Mouse (Mus musculus) limb, embryonic 13.5 days (tissue): ENCODE data around the gene Fcrl5. TPM values are rescaled to one million over a fixed set of nuclear protein-coding genes. Genes with fewer than 3 reads are reported as not detected.
"Not testable (repeated sequence)": the region's sequence is repeated elsewhere in the genome, so short reads cannot be mapped to it uniquely, and the experiment has no call there.

Experiments used
- ATAC-seq: fragments of 200-750 bp; cut with Nextera tagmentation; 2 replicates; pipeline ENCODE4 v1.8.0; 2017; ENCODE audit warnings: low read depth, moderate number of reproducible peaks, moderate TSS enrichment; ENCODE audit not compliant: low FRiP score
- H3K27ac ChIP-seq: fragments of 300-500 bp; sonication (generic); 2 replicates; pipeline ENCODE4 v1.5.1; 2015; ENCODE audit warnings: inconsistent platforms, mild to moderate bottlenecking, moderate library complexity
- H3K27me3 ChIP-seq: fragments of 300-500 bp; sonication (generic); 2 replicates; pipeline ENCODE4 v1.6.1; 2015; ENCODE audit warnings: mild to moderate bottlenecking, inconsistent platforms
- H3K36me3 ChIP-seq: fragments of 300-500 bp; sonication (generic); 2 replicates; pipeline ENCODE4 v1.6.1; 2015; ENCODE audit warnings: inconsistent platforms, mild to moderate bottlenecking, moderate library complexity
- H3K4me1 ChIP-seq: fragments of 300-500 bp; sonication (generic); 2 replicates; pipeline ENCODE4 v1.6.1; 2015; ENCODE audit warnings: inconsistent platforms
- H3K4me2 ChIP-seq: fragments of 300-500 bp; sonication (generic); replicated peaks from 2 replicates; pipeline ENCODE4 v1.6.1; 2015; ENCODE audit warnings: inconsistent platforms, mild to moderate bottlenecking, moderate library complexity
- H3K4me3 ChIP-seq: fragments of 300-500 bp; sonication (generic); 2 replicates; pipeline ENCODE4 v1.5.1; 2015; ENCODE audit warnings: moderate library complexity, mild to moderate bottlenecking, inconsistent platforms
- H3K9ac ChIP-seq: fragments of 300-500 bp; sonication (generic); 2 replicates; pipeline ENCODE4 v1.6.1; 2015; ENCODE audit warnings: mild to moderate bottlenecking, inconsistent platforms
- H3K9me3 ChIP-seq: fragments of 300-500 bp; sonication (generic); 2 replicates; pipeline ENCODE4 v1.6.1; 2016; ENCODE audit warnings: inconsistent platforms
- WGBS: fragments of 180-500 bp; shearing (Covaris S2); methylation state at CpG from one replicate; pipeline ENCODE4 v1.1.7; 2015; 5-methylcytosine and 5-hydroxymethylcytosine counted together
- polyA plus RNA-seq: library from polyadenylated mRNA; unstranded; fragments of >200 nt; fragmentation: Nextera tagmentation; extraction: Ambion mirVana; gene quantifications from 2 replicates; pipeline ENCODE4 v1.2.1, GENCODE M21; 2015

Gene Fcrl5
- polyA plus RNA-seq, 1 experiment from 2014 or later: not detected

DNA sequence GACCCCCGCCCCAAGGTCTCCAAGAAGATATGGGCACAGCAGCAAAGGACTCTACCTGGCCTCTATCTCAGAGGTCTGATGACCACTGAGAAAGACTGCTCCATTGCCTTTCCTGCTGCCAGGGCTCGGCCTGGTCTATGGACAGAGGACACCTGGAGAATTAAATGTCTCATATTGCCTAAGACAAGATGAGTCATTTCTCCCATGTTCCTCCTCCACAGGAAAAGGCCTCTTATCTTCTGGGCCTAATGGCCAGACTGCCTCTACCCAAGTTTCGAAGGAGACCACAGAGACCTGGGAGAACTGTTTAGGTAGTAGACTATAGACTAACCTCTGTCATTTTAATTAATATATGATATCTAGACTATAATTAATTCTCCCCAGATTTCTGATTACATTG, 29.9 kb downstream of the Fcrl5 start:
- H3K9ac ChIP-seq: no peak overlapping the region
- H3K27ac ChIP-seq: no peak overlapping the region
- ATAC-seq: no peak
- no peak overlapping the region for H3K4me2 ChIP-seq
- no peaks in the 10 kb centered on the region for H3K36me3 ChIP-seq
- no peak overlapping the region for H3K4me3 ChIP-seq
- H3K4me1 ChIP-seq: no peaks in the 10 kb centered on the region
- WGBS: 85% methylated on average over 3 of the region's 3 CpGs
- no peaks in the 10 kb centered on the region for H3K27me3 ChIP-seq
- peaks cover 4% of the 10 kb centered on the region for H3K9me3 ChIP-seq

DNA sequence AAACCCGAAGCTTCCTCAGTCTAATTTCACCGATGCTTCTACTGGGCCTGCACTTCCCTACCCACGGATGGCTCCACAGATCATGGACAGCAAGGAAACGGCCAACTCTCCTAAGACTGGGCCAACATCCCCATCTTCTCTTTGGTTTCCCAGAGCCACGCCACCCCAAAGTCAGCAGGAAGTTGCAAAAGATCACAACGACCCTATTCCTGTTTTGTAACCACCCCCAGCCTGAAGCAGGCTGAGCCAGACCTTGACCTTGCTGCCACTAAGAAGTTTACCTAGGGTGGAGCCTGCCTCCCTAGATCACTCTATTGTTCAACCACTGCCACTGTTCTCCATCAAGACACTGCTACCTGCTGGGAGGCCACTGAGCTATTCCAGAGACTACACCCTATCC, 31.4 kb downstream of the Fcrl5 start:
- Histone ChIP-seq H3K9ac (no peak overlapping the region), H3K27ac (no peak overlapping the region), H3K27me3 (no peaks in the 10 kb centered on the region), H3K4me1 (no peaks in the 10 kb centered on the region), H3K4me2 (no peak overlapping the region), H3K4me3 (no peak overlapping the region), H3K36me3 (no peaks in the 10 kb centered on the region), H3K9me3 (peaks cover 4% of the 10 kb centered on the region)
- 81% methylated on average over 6 of the region's 6 CpGs for WGBS
- ATAC-seq: no peak

DNA sequence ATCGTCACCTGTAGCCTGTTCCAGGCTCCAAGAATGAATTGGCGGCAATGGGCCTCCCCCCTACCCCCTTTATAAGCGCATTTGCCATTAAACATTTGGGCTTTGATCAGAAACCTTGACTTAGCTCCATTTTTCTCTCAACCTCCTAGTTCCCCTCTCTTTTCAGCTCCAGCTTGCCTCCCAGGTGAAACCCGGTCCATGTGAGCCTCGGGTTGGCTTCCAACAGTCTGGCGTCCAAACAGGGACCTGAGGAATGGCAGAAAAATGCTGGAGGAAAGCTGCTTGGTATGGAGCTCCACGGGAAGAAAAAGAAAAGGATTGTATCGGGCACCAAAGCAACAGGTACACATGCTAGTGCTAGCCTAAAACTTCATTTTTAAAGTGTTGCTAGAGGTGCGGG, 31.8 kb downstream of the Fcrl5 start:
- H3K9me3 ChIP-seq: peaks cover 4% of the 10 kb centered on the region
- H3K36me3 ChIP-seq: no peaks in the 10 kb centered on the region
- no peaks in the 10 kb centered on the region for H3K4me1 ChIP-seq
- H3K4me2 ChIP-seq: no peak overlapping the region
- WGBS: 88% methylated on average over 9 of the region's 9 CpGs
- no peak overlapping the region for H3K9ac ChIP-seq
- H3K27me3 ChIP-seq: no peaks in the 10 kb centered on the region
- H3K27ac ChIP-seq: no peak overlapping the region
- H3K4me3 ChIP-seq: no peak overlapping the region
- no peak for ATAC-seq

DNA sequence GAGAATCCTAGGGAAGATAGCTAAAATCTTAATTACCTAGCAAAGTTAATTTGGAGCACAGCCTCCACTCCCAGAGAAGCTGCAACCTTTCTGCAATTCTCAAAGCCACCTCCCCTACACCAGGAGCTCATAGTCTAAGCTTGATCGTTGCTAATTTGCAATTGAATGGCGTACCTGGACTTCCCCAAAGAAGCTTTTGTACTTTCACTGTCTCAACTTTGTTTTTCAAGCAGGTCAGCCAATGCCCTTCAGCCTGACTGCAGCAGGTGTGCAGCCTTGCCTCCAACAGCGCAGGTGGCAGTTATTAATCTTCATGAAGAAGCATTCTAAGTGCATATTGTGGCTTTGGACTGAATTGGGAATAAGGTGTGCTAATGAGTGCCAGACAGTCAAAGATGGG, 42.4 kb downstream of the Fcrl5 start:
- not testable (repeated sequence) for H3K4me1 ChIP-seq, H3K27ac ChIP-seq, H3K9me3 ChIP-seq, H3K36me3 ChIP-seq, H3K4me3 ChIP-seq, ATAC-seq, H3K4me2 ChIP-seq, H3K27me3 ChIP-seq, H3K9ac ChIP-seq
- WGBS: 85% methylated on average over 3 of the region's 3 CpGs

DNA sequence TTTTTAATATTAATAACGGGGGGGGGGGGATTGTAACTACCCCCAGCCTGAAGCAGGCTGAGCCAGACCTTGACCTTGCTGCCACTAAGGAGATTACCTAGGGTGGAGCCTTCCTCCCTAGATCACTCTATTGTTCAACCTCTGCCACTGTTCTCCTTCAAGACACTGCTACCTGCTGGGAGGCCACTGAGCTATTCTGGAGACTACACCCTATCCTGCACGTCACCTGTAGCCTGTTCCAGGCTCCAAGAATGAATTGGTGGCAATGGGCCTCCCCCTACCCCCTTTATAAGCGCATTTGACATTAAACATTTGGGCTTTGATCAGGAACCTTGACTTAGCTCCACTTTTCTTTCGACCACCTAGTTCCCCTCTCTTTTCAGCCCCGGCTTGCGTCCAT, 43.0 kb downstream of the Fcrl5 start:
- not testable (repeated sequence) for H3K9me3 ChIP-seq, ATAC-seq, H3K4me2 ChIP-seq, H3K4me3 ChIP-seq, H3K4me1 ChIP-seq, H3K27me3 ChIP-seq, H3K9ac ChIP-seq, H3K36me3 ChIP-seq, H3K27ac ChIP-seq
- WGBS: 82% methylated on average over 6 of the region's 6 CpGs

DNA sequence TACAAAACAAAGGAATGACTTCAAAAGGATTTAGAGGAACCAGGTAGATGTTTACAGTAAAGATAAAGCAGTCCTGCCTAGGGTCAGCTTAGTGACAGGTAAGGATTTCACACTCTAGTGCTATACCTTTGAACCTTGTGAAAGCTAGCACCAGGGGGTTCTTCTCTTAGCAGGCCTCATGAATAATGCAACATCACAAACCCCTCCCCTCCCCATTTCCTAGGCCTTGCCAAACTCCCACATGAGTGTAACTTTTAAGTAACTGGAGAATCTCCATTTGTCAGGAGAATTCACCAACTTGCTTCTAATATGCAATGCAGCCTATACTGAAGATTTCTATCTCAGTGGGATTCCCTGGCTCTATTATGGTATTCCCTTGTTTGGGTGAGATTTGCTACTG, 43.7 kb downstream of the Fcrl5 start:
- H3K9me3 ChIP-seq, H3K9ac ChIP-seq, H3K27me3 ChIP-seq, H3K27ac ChIP-seq, H3K4me1 ChIP-seq, H3K36me3 ChIP-seq, H3K4me2 ChIP-seq, ATAC-seq, H3K4me3 ChIP-seq: not testable (repeated sequence)

DNA sequence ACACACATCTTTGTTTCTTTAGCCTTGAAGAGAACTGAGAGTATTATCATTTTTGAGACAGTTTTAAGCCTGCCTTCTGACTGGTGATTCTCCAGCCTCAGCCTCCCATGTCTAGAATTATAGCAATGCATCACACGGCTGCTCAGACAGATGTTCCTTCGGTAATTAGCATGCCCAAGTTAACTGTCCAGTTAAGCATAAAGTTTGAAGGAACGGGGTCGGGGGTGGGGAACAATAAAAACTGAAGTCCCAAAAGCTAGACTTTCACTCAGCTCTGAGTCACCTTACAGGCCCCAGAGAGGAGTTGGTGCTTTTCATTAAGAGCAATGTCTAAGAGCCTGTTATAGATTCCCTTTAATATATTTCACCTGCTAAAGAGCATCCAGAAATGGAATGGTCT, 51.8 kb downstream of the Fcrl5 start:
- Histone ChIP-seq H3K36me3 (no peaks in the 10 kb centered on the region), H3K9ac (no peak overlapping the region), H3K27ac (no peak overlapping the region), H3K4me3 (no peak overlapping the region), H3K27me3 (no peaks in the 10 kb centered on the region), H3K4me1 (no peaks in the 10 kb centered on the region), H3K4me2 (no peak overlapping the region), H3K9me3 (no peaks in the 10 kb centered on the region)
- WGBS: 78% methylated on average over 4 of the region's 4 CpGs
- no peak for ATAC-seq

DNA sequence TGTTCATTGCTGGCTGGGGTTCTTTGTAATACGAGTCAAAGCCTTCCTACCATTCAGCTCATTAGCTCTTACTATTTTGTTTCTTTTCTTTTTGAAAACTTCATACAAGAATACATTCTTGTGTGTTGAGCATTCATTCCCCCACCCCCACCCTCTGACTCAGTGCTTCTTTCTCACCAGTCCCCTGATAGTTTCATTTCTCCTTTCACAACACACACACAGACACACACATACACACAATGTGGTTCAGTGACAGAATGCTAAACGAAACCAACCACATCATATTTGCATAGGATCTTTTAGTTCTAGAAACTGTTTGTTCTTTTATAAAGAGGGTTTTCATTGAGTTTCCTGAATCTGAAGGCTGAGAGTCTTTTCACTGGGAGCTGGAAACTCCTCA, 52.3 kb downstream of the Fcrl5 start:
- 70% methylated on average over 2 of the region's 2 CpGs for WGBS
- no peak for ATAC-seq
- no peak overlapping the region for H3K4me3 ChIP-seq
- no peaks in the 10 kb centered on the region for H3K4me1 ChIP-seq
- no peaks in the 10 kb centered on the region for H3K27me3 ChIP-seq
- H3K9ac ChIP-seq: no peak overlapping the region
- H3K36me3 ChIP-seq: no peaks in the 10 kb centered on the region
- H3K27ac ChIP-seq: no peak overlapping the region
- H3K9me3 ChIP-seq: no peaks in the 10 kb centered on the region
- no peak overlapping the region for H3K4me2 ChIP-seq

DNA sequence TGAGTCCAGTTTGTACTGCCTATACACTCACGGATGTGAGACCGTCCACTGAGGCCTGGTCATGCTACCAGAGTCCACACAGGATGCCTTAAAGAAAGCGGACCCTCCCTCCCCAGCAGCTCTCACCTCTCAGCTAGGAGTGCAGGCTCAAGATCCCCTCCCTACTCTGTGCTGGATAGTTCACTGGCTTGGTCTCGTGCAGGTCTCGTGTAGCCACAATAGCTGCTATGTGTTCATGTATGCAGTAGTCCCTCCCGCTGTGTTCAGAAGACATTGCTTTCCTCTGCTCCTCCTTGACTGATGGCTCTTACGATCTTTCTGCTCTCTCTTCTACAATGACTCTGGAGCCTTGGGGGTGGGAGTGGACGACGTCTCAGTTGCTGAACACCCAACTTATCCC, 62.7 kb downstream of the Fcrl5 start:
- H3K4me2 ChIP-seq: no peak overlapping the region
- ATAC-seq: no peak
- WGBS: 81% methylated on average over 9 of the region's 9 CpGs

DNA sequence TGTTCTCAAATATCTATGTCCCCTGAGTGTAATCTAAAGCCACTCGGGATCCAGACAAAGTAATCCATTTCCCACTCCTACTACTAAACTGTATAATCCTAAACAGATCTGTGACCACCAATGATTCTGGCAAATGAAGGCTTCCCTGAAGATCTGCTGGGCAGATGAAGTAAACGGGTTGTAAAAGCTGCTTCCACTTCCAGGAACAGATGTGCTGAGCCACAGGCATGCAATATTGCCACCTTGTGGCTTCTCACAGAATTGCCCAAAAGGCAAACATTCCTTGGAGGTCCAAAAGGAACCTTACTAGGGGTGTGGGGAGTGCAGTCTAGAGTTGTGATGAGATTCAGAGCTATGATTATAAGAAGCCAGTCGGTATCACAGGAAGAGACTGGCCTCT, 63.5 kb downstream of the Fcrl5 start:
- no peak overlapping the region for H3K9ac ChIP-seq
- no peak overlapping the region for H3K4me3 ChIP-seq
- peaks cover 18% of the 10 kb centered on the region; the same call in 1 of the 2 replicates for H3K27me3 ChIP-seq
- WGBS: 11% methylated on average over 3 of the region's 3 CpGs
- peaks cover 4% of the 10 kb centered on the region for H3K4me1 ChIP-seq
- no peaks in the 10 kb centered on the region for H3K36me3 ChIP-seq
- H3K9me3 ChIP-seq: no peaks in the 10 kb centered on the region
- no peak overlapping the region for H3K4me2 ChIP-seq
- ATAC-seq: no peak
- no peak overlapping the region for H3K27ac ChIP-seq

More for the DNA sequence above, 62.7 kb downstream of the Fcrl5 start:
- Histone ChIP-seq H3K9ac (no peak overlapping the region), H3K4me3 (no peak overlapping the region), H3K27ac (no peak overlapping the region), H3K27me3 (peaks cover 18% of the 10 kb centered on the region; the same call in 1 of the 2 replicates), H3K9me3 (no peaks in the 10 kb centered on the region), H3K4me1 (peaks cover 6% of the 10 kb centered on the region), H3K36me3 (no peaks in the 10 kb centered on the region)

DNA sequence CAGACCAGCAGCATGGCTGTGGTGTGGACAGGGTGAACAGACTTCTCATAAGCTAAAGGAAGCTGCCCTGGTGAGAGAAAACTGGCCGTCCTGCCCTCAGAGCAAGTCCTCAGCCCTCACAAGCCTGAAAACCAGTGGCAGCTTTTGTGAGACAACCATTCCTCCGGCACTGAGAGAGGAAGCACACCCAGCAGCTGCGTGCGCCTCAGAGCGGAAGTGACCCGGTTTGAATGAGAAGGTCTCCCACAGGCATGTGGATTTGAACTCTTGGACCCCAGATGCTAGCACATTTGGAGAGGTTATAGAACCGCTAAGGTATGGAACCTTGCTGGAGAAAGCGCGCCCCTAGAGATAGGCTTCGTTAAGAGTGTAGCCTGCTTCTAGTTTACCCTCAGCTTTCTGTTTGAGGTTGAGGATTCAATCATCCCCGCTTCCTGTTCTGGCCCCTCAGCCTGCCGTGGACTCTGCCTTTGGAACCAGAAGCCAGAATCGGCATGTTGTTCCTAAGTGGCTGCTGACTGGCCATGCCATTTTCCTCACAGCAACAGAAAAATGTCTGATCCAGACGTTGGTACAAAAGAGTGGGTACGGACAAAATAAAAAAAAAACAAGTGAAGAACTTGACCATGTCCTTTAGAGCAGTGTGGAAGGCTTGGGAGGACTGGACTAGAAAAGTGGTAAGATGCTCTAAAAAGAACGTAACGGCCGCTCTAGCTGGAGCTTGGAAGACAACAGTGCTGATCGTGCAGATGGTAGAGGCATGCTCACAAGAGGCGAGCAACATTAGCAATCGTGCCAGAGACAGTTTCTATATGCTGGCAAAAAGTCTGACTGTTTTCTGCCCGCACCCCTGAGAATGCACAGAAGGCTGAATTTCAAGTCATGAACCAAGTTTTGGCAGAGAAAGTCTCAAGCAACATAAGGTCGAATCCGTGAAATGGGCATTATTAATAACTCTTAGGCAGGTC, 64.8 kb downstream of the Fcrl5 start:
- H3K9ac ChIP-seq: no peak overlapping the region; the same call in 1 of the 2 replicates
- H3K4me2 ChIP-seq: no peak overlapping the region
- H3K4me3 ChIP-seq: no peak overlapping the region
- H3K27ac ChIP-seq: no peak overlapping the region
- 72% methylated on average over 24 of the region's 24 CpGs for WGBS
- H3K9me3 ChIP-seq: no peaks in the 10 kb centered on the region
- peaks cover 18% of the 10 kb centered on the region; the same call in 1 of the 2 replicates for H3K27me3 ChIP-seq
- H3K36me3 ChIP-seq: no peaks in the 10 kb centered on the region
- H3K4me1 ChIP-seq: no peaks in the 10 kb centered on the region
- ATAC-seq: no peak

DNA sequence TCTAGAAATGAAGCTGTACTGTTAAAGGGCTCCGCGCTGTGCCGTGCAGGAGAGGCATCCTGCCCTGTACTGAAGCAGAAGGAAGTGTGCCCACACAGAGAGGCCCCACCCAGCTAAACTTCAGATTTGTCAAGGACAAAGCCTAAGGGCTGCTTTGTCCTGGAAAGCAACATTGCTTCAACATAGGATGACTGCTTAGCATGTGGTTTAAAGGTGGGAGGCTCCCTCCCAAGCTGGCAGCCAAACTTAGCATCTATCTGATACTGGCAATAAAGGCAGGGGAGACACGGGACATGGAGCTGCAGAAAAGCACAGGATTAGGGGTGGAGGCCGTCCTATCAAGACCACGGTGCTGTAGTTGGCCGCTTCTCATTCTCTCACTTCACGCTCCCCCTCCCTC, 65.6 kb downstream of the Fcrl5 start:
- no peaks in the 10 kb centered on the region for H3K4me1 ChIP-seq
- no peak overlapping the region for H3K4me3 ChIP-seq
- no peaks in the 10 kb centered on the region for H3K36me3 ChIP-seq
- H3K27me3 ChIP-seq: peaks cover 18% of the 10 kb centered on the region; the same call in 1 of the 2 replicates
- no peaks in the 10 kb centered on the region for H3K9me3 ChIP-seq
- H3K4me2 ChIP-seq: no peak overlapping the region
- no peak for ATAC-seq
- WGBS: 46% methylated on average over 8 of the region's 8 CpGs
- H3K27ac ChIP-seq: no peak overlapping the region
- H3K9ac ChIP-seq: no peak overlapping the region

DNA sequence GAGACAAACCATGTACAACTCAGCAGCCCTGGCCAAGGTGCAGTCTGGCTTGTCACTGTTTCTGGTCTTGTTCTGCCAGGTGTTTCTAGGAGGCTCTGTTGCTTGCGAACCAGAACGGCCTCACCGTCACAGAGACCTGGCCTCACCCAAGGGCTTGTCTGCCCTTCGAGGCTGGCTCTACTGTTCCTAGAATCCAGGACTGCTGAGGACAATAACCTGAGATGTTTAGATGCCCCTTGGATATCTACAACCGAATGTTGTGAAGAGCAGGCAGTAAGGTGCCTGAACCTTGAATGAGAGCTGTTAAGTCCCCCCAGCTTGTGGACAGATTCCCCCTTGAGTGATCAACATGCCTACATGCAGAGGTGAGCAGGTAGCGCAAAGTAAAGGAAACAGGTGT, 67.2 kb downstream of the Fcrl5 start:
- Histone ChIP-seq H3K27ac (no peak overlapping the region), H3K36me3 (no peaks in the 10 kb centered on the region), H3K4me1 (no peaks in the 10 kb centered on the region), H3K9me3 (no peaks in the 10 kb centered on the region), H3K4me2 (no peak overlapping the region), H3K4me3 (no peak overlapping the region), H3K27me3 (peaks cover 18% of the 10 kb centered on the region; the same call in 1 of the 2 replicates), H3K9ac (no peak overlapping the region)
- ATAC-seq: no peak
- WGBS: 86% methylated on average over 6 of the region's 6 CpGs
